Mouse (Mus musculus) urinary bladder, postnatal 14 days (tissue): Measurements from ENCODE around the gene Tctex1d2.

Experiments used
- DNase-seq: peaks from one replicate; pipeline ENCODE4 v3.0.0; 2021; ENCODE audit warnings: low spot score

Gene Tctex1d2

GRCm38 (mm10) chr16:32469404-32470105, 50.1 kb downstream of the Tctex1d2 start:
- no peak for DNase-seq

GRCm38 (mm10) chr16:32472276-32473015, 52.9 kb downstream of the Tctex1d2 start:
- no peak for DNase-seq

GRCm38 (mm10) chr16:32477315-32477714, 57.8 kb downstream of the Tctex1d2 start:
- no peak for DNase-seq
